Mouse (Mus musculus) ovary, postnatal 14 days (tissue): ENCODE results near the gene Tbx5.

Source experiments
- DNase-seq: peaks from one replicate; pipeline ENCODE4 v3.0.0; 2022; ENCODE audit warnings: low spot score

Tbx5 gene

GRCm38 (mm10) chr5:119810994-119811690, 21.3 kb upstream of the Tbx5 start:
- DNase-seq: no peak

GRCm38 (mm10) chr5:119815247-119815646, 17.2 kb upstream of the Tbx5 start:
- DNase-seq: no peak

- no peak for DNase-seq
Observed at GRCm38 (mm10) chr5:119820452-119820851, 12.0 kb upstream of the Tbx5 start.

- DNase-seq: no peak
Observed at GRCm38 (mm10) chr5:119821506-119821905, 11.0 kb upstream of the Tbx5 start.

GRCm38 (mm10) chr5:119827341-119827740, 5.1 kb upstream of the Tbx5 start:
- no peak for DNase-seq

- no peak for DNase-seq
Observed at GRCm38 (mm10) chr5:119830611-119831010, 1.9 kb upstream of the Tbx5 start.

GRCm38 (mm10) chr5:119831201-119831771, 1.2 kb upstream of the Tbx5 start:
- DNase-seq: no peak

- DNase-seq: no peak
Observed at GRCm38 (mm10) chr5:119831791-119832478, 533 bp upstream of the Tbx5 start.

GRCm38 (mm10) chr5:119833223-119834030, 959 bp downstream of the Tbx5 start:
- no peak for DNase-seq

GRCm38 (mm10) chr5:119834031-119834403, 1.5 kb downstream of the Tbx5 start:
- no peak for DNase-seq

GRCm38 (mm10) chr5:119835053-119835867, 2.8 kb downstream of the Tbx5 start:
- DNase-seq: no peak

GRCm38 (mm10) chr5:119835868-119836209, 3.4 kb downstream of the Tbx5 start:
- DNase-seq: no peak

- DNase-seq: no peak
Observed at GRCm38 (mm10) chr5:119836618-119837305, 4.3 kb downstream of the Tbx5 start.

GRCm38 (mm10) chr5:119837306-119837675, 4.8 kb downstream of the Tbx5 start:
- DNase-seq: no peak

GRCm38 (mm10) chr5:119837861-119838260, 5.4 kb downstream of the Tbx5 start:
- no peak for DNase-seq

GRCm38 (mm10) chr5:119838441-119838840, 6.0 kb downstream of the Tbx5 start:
- no peak for DNase-seq

GRCm38 (mm10) chr5:119839156-119839555, 6.7 kb downstream of the Tbx5 start:
- no peak for DNase-seq

- no peak for DNase-seq
Observed at GRCm38 (mm10) chr5:119839616-119840368, 7.3 kb downstream of the Tbx5 start.

- DNase-seq: no peak
Observed at GRCm38 (mm10) chr5:119840404-119840803, 7.9 kb downstream of the Tbx5 start.

GRCm38 (mm10) chr5:119841634-119842420, 9.4 kb downstream of the Tbx5 start:
- DNase-seq: no peak
